Mouse (Mus musculus) urinary bladder, postnatal 4 days (tissue): ENCODE data around the gene Ahcyl1.
A peak's percentile ranks its signal among the peaks of the same experiment; 100 is the strongest.
"Not testable (repeated sequence)": the region's sequence is repeated elsewhere in the genome, so short reads cannot be mapped to it uniquely, and the experiment has no call there.

ENCODE experiments used
- DNase-seq, 2 experiments: peaks; one replicate each; pipeline ENCODE4 v3.0.0; 2021 to 2022; ENCODE audit warnings: low spot score in 2 of 2

Ahcyl1 gene

GRCm38 (mm10) chr3:107655491-107655890, 40.9 kb downstream of the Ahcyl1 start:
- DNase-seq: no peak

- no peak for DNase-seq
Measured at GRCm38 (mm10) chr3:107654861-107655260, 41.5 kb downstream of the Ahcyl1 start.

- no peak for DNase-seq
Measured at GRCm38 (mm10) chr3:107652968-107653367, 43.4 kb downstream of the Ahcyl1 start.

- not testable (repeated sequence) for DNase-seq
Measured at GRCm38 (mm10) chr3:107650276-107650675, 46.1 kb downstream of the Ahcyl1 start.

GRCm38 (mm10) chr3:107646947-107647346, 49.4 kb downstream of the Ahcyl1 start:
- DNase-seq: no peak

- no peak for DNase-seq
Measured at GRCm38 (mm10) chr3:107637606-107638172, 58.7 kb downstream of the Ahcyl1 start.

- no peak for DNase-seq
Measured at GRCm38 (mm10) chr3:107636236-107636635, 60.1 kb downstream of the Ahcyl1 start.

- DNase-seq: no peak
Measured at GRCm38 (mm10) chr3:107635836-107636235, 60.5 kb downstream of the Ahcyl1 start.

GRCm38 (mm10) chr3:107633906-107634305, 62.5 kb downstream of the Ahcyl1 start:
- peak in 1 of 2 experiments; percentile 22 for DNase-seq

- peak in 1 of 2 experiments; percentile 26 for DNase-seq
Measured at GRCm38 (mm10) chr3:107632786-107633185, 63.6 kb downstream of the Ahcyl1 start.

- DNase-seq: peak; percentile 88 to 94
Measured at GRCm38 (mm10) chr3:107631523-107631958, 64.8 kb downstream of the Ahcyl1 start, which contains the start of gene Strip1. TSS of gene Strip1 (minus strand) at chr3:107631694.

- DNase-seq: peak; percentile 17 to 56
Measured at GRCm38 (mm10) chr3:107630682-107631522, 65.5 kb downstream of the Ahcyl1 start, which contains the start of gene Gm10961. TSS of gene Gm10961 (plus strand) at chr3:107631322.

- peak; percentile 8 to 10 for DNase-seq
Measured at GRCm38 (mm10) chr3:107629411-107629810, 66.9 kb downstream of the Ahcyl1 start.

- DNase-seq: peak; percentile 6 to 25
Measured at GRCm38 (mm10) chr3:107628551-107628950, 67.8 kb downstream of the Ahcyl1 start.

- DNase-seq: peak in 1 of 2 experiments; percentile 44
Measured at GRCm38 (mm10) chr3:107627641-107628040, 68.7 kb downstream of the Ahcyl1 start.

- DNase-seq: peak in 1 of 2 experiments; percentile 47
Measured at GRCm38 (mm10) chr3:107626751-107627150, 69.6 kb downstream of the Ahcyl1 start.

GRCm38 (mm10) chr3:107625536-107625935, 70.8 kb downstream of the Ahcyl1 start:
- peak; percentile 13 to 45 for DNase-seq

- DNase-seq: peak; percentile 10 to 54
Measured at GRCm38 (mm10) chr3:107624424-107624823, 71.9 kb downstream of the Ahcyl1 start.

GRCm38 (mm10) chr3:107622537-107622936, 73.8 kb downstream of the Ahcyl1 start:
- peak; percentile 11 to 35 for DNase-seq

- DNase-seq: peak; percentile 15 to 57
Measured at GRCm38 (mm10) chr3:107621286-107622075, 74.9 kb downstream of the Ahcyl1 start.

- DNase-seq: peak in 1 of 2 experiments; percentile 53
Measured at GRCm38 (mm10) chr3:107619911-107620310, 76.4 kb downstream of the Ahcyl1 start.

- DNase-seq: peak in 1 of 2 experiments; percentile 53
Measured at GRCm38 (mm10) chr3:107617800-107618199, 78.6 kb downstream of the Ahcyl1 start.
